Mouse (Mus musculus) CH12.LX (cell line): ENCODE measurements around the gene Mmp15. TPM values are rescaled to one million over a fixed set of nuclear protein-coding genes. Genes with fewer than 3 reads are reported as not detected.

Experiments used
- DNase-seq: peaks from one replicate; pipeline ENCODE4 v3.0.0-alpha.2; 2013; ENCODE audit errors: extremely low read depth
- H3K27ac ChIP-seq: 2 replicates; pipeline ENCODE4 v1.5.1; 2012; ENCODE audit warnings: low read depth, mild to moderate bottlenecking, control low read depth, moderate library complexity; ENCODE audit not compliant: insufficient read depth
- H3K27me3 ChIP-seq: replicated peaks from 2 replicates; pipeline ENCODE3; 2012; ENCODE audit warnings: inconsistent platforms
- H3K36me3 ChIP-seq, 2 experiments: replicated peaks in 1 of 2; 2 replicates each; pipeline versions ENCODE3 to v1.6.1; 2012; ENCODE audit warnings: inconsistent platforms in 1 of 2, low read length in 1 of 2, mild to moderate bottlenecking in 1 of 2, mixed read lengths in 1 of 2, moderate library complexity in 1 of 2; ENCODE audit not compliant: control insufficient read depth in 1 of 2, insufficient read depth in 1 of 2
- H3K4me1 ChIP-seq, 2 experiments: 2 replicates each; pipeline ENCODE4 v1.6.1; 2012; ENCODE audit warnings: inconsistent platforms in 1 of 2, moderate library complexity in 1 of 2; ENCODE audit not compliant: insufficient read depth in 2 of 2, control insufficient read depth in 1 of 2
- H3K4me2 ChIP-seq: 2 replicates; pipeline ENCODE4 v1.6.1; 2012; ENCODE audit warnings: low read depth, mild to moderate bottlenecking, control low read depth; ENCODE audit not compliant: poor library complexity, insufficient read depth, severe bottlenecking
- H3K4me3 ChIP-seq, 3 experiments: fragments of 150-350 bp in 1 of 3; sonication (generic) in 1 of 3; replicated peaks in 1 of 3; 2 replicates each; pipeline versions ENCODE3 to v1.5.1; 2011 to 2012; ENCODE audit warnings: low read depth in 2 of 3, low read length in 2 of 3, mild to moderate bottlenecking in 2 of 3, moderate library complexity in 2 of 3, control low read depth in 1 of 3, improper control_type of control experiment in 1 of 3, inconsistent platforms in 1 of 3, mixed read lengths in 1 of 3; ENCODE audit not compliant: poor library complexity in 1 of 3
- H3K79me2 ChIP-seq: replicated peaks from 2 replicates; pipeline ENCODE4 v1.6.1; 2012; ENCODE audit warnings: mild to moderate bottlenecking, moderate library complexity; ENCODE audit not compliant: control insufficient read depth, poor library complexity, insufficient read depth, severe bottlenecking; ENCODE audit errors: extremely low read depth
- H3K9ac ChIP-seq: 2 replicates; pipeline ENCODE4 v1.6.1; 2012; ENCODE audit warnings: low read depth, mild to moderate bottlenecking, control low read depth, moderate library complexity; ENCODE audit not compliant: insufficient read depth
- H3K9me3 ChIP-seq: replicated peaks from 2 replicates; pipeline ENCODE3; 2012; ENCODE audit warnings: low read length, inconsistent platforms, mixed read lengths
- BHLHE40 ChIP-seq: IDR thresholded peaks from 2 replicates; pipeline ENCODE4 v1.6.1; 2011; ENCODE audit warnings: mild to moderate bottlenecking, low read depth, low read length, improper control_type of control experiment
- E2F4 ChIP-seq: IDR thresholded peaks from 2 replicates; pipeline ENCODE4 v1.6.1; 2011; ENCODE audit warnings: low read depth, low read length, improper control_type of control experiment; ENCODE audit not compliant: insufficient replicate concordance
- EP300 ChIP-seq: IDR thresholded peaks from 2 replicates; pipeline ENCODE4 v1.6.1; 2011; ENCODE audit warnings: low read length, improper control_type of control experiment
- ETS1 ChIP-seq: conservative IDR thresholded peaks from 2 replicates; pipeline ENCODE4 v1.6.1; 2012; ENCODE audit warnings: low read depth, mild to moderate bottlenecking, inconsistent platforms, low read length, improper control_type of control experiment, moderate library complexity
- MAFK ChIP-seq: IDR thresholded peaks from 2 replicates; pipeline ENCODE4 v1.6.1; 2011; ENCODE audit warnings: low read length, improper control_type of control experiment; ENCODE audit not compliant: insufficient replicate concordance
- MAX ChIP-seq: IDR thresholded peaks from 2 replicates; pipeline ENCODE4 v1.6.1; 2011; ENCODE audit warnings: low read length, improper control_type of control experiment
- MYC ChIP-seq: IDR thresholded peaks from 2 replicates; pipeline ENCODE4 v1.6.1; 2011; ENCODE audit warnings: low read depth, mild to moderate bottlenecking, improper control_type of control experiment, low read length
- NRF1 ChIP-seq: IDR thresholded peaks from 2 replicates; pipeline ENCODE4 v1.6.1; 2014; ENCODE audit warnings: low read depth, mild to moderate bottlenecking, inconsistent platforms, low read length, improper control_type of control experiment, moderate library complexity
- PAX5 ChIP-seq: IDR thresholded peaks from 2 replicates; pipeline ENCODE4 v1.6.1; 2012; ENCODE audit warnings: low read length, inconsistent platforms, mixed read lengths
- POLR2A ChIP-seq: IDR thresholded peaks from 2 replicates; pipeline ENCODE4 v1.6.1; 2011; ENCODE audit warnings: low read depth, mild to moderate bottlenecking, improper control_type of control experiment, low read length
- POLR2AphosphoS2 ChIP-seq: IDR thresholded peaks from 2 replicates; pipeline ENCODE4 v1.6.1; 2011; ENCODE audit warnings: low read depth, low read length, improper control_type of control experiment
- RAD21 ChIP-seq: IDR thresholded peaks from 2 replicates; pipeline ENCODE4 v1.6.1; 2011; ENCODE audit warnings: low read depth, mild to moderate bottlenecking, low read length, improper control_type of control experiment, moderate library complexity
- SMC3 ChIP-seq: IDR thresholded peaks from 2 replicates; pipeline ENCODE4 v1.6.1; 2011; ENCODE audit warnings: low read depth, low read length, improper control_type of control experiment
- TBP ChIP-seq: conservative IDR thresholded peaks from 2 replicates; pipeline ENCODE4 v1.6.1; 2011; ENCODE audit warnings: low read depth, low read length, improper control_type of control experiment
- UBTF ChIP-seq: IDR thresholded peaks from 2 replicates; pipeline ENCODE4 v1.6.1; 2012; ENCODE audit warnings: low read depth, mild to moderate bottlenecking, inconsistent platforms, low read length, improper control_type of control experiment, moderate library complexity
- USF2 ChIP-seq: conservative IDR thresholded peaks from 2 replicates; pipeline ENCODE4 v1.6.1; 2011; ENCODE audit warnings: low read depth, low read length, improper control_type of control experiment
- ZKSCAN1 ChIP-seq: IDR thresholded peaks from 2 replicates; pipeline ENCODE4 v1.6.1; 2012; ENCODE audit warnings: low read depth, inconsistent platforms, low read length, improper control_type of control experiment, borderline replicate concordance
- dilution Hi-C: fragments of 300-500 bp; cut with MboI; formaldehyde crosslinking; loops from 2 replicates; pipeline ENCODE4 v1.14.3; 2020; ENCODE audit warnings: low sequenced_read_pairs; ENCODE audit not compliant: extremely low pct_unique_long_range_greater_than_20kb, extremely low pct_ligation_motif_present
- in situ Hi-C: fragments of 300-500 bp; cut with MboI; formaldehyde crosslinking; loops from 3 replicates; pipeline ENCODE4 v1.14.3; 2019; ENCODE audit warnings: low sequenced_read_pairs, low pct_ligation_motif_present, low pct_unique_long_range_greater_than_20kb, mixed read lengths
- polyA plus RNA-seq: library from polyadenylated mRNA; unstranded; fragments of >175 nt; gene quantifications from 2 replicates; pipeline ENCODE4 v1.2.1, GENCODE M21; 2012; ENCODE audit warnings: low read depth; ENCODE audit not compliant: insufficient read length
- total RNA-seq, 2 experiments: library from RNA; depleted of rRNA; stranded (reverse); fragments of 300-350 nt in 1 of 2; fragments of >200 nt in 1 of 2; gene quantifications; 2 replicates each; pipeline ENCODE4 v1.2.3; 2012 to 2014

Mmp15 gene
- total and polyA plus RNA-seq, 3 experiments, result 0.04 to 0.44 TPM; not detected in 1

DNA sequence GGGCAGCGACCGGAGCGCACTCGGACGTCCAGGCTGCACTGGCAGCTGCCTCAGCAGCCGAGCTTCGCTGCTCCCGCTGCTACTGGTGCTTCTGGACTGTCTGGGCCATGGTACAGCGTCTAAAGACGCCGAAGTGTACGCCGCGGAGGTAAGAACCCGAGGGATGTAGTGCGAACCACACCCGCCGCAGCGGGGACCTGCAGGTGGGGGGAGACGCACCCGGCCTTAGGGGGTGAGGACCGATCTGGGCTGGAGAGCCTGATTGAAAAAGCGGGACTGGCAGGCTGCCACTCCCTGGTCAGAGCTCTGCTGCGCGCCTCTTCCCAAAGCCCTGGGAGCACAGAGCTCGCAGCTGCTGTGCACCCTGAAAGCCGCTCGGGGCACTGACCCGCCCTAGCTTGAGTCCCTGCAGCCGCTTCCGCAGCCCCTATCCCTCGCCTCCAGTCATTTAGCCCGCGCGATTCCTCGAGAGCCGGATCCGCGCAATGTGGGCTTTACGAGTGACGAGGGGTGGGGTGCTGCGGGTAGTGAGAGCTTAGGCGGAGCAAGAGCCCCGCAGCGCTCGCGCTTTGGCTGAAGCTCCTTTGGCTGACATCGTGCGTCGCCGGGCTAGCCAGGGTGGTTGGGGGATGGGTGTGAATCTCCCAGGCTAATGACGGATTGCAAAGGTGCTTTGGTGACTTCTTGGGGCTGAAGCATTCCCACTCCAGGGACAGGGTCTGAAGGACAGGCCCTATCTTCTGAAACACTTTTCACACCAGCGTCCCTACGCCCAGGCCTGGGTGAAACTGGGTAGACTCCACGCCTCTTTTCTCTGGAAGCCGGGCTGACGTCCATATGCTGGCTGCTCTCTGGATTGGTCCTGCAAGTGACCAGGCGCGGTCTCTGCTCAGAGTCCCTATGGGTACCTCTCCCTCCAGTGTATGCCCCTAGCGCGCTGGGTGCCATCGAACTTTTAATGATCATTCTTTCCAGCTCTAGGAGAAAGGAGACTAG, 1.1 kb downstream of the Mmp15 start:
- TF ChIP-seq POLR2A (no peak), EP300 (no peak), MAX (no peak), TBP (no peak), UBTF (no peak), NRF1 (no peak), BHLHE40 (no peak), ZKSCAN1 (no peak), MAFK (no peak), RAD21 (no peak), MYC (no peak), SMC3 (no peak), E2F4 (no peak), PAX5 (no peak)
- TF ChIP-seq, all 38 proteins: peak for 0
- Histone ChIP-seq H3K9ac (no peak overlapping the region), H3K79me2 (no peaks in the 10 kb centered on the region), H3K4me1 (peaks cover 0 to 11% of the 10 kb centered on the region in 2 experiments; a peak in 2 of 4 replicates), H3K36me3 (peaks cover 0 to under 1% of the 10 kb centered on the region in 2 experiments), H3K4me2 (no peak overlapping the region), H3K9me3 (peaks cover 8% of the 10 kb centered on the region), H3K27me3 (no peaks in the 10 kb centered on the region), H3K4me3 (no peak overlapping the region), H3K27ac (no peak overlapping the region)
- in situ Hi-C loops, result no loop called here
- dilution Hi-C loops, result no loop called here
- DNase-seq, result no peak

- peaks cover 6 to 15% of the 10 kb centered on the region in 2 experiments for H3K4me1 ChIP-seq
- TF ChIP-seq POLR2AphosphoS2 (no peak), ETS1 (no peak), RAD21 (no peak), USF2 (no peak)
Observed at GRCm38 (mm10) chr8:95354606-95355005, 2.5 kb downstream of the Mmp15 start.

More at GRCm38 (mm10) chr8:95354606-95355005, 2.5 kb downstream of the Mmp15 start:
- in situ Hi-C loops (no loop called here), dilution Hi-C loops (no loop called here)
- no peak for DNase-seq
- no peaks in the 10 kb centered on the region for H3K79me2 ChIP-seq
- H3K27me3 ChIP-seq, result no peaks in the 10 kb centered on the region
- H3K4me2 ChIP-seq, result no peak overlapping the region
- no peak overlapping the region for H3K4me3 ChIP-seq
- peaks cover 8% of the 10 kb centered on the region for H3K9me3 ChIP-seq
- H3K27ac ChIP-seq, result no peak overlapping the region
- no peaks in the 10 kb centered on the region for H3K36me3 ChIP-seq
- no peak overlapping the region for H3K9ac ChIP-seq
